Mouse (Mus musculus): Measurements from ENCODE around the gene Cd40. TPM values are rescaled to one million over a fixed set of nuclear protein-coding genes. Genes with fewer than 3 reads are reported as not detected.

Gene Cd40
- polyA plus RNA-seq, 1 experiment from 2014 or later = 8.1 TPM

DNA sequence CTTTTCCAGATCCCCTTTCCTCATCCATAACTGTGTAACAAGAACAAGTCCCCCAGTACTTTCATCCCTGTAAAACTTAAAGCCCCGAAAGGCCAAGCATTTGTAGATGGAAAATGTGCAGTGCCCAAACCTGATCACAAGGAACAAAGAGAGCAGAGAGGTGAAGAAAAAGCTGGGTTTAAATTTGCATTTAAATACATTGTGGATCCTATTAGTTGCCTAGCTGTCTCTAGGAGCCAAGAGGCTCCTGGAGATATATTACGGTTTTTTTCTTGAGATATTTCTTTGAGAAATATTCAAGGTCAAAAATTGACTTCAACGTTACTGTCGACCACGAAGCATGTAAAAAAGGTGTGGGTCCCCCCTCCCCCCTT lies 20.4 kb upstream of the Cd40 start:
- no peak for DNase-seq (ENCODE audit: low spot score)
- Histone ChIP-seq H3K27ac (peak overlapping the region; percentile 98), H3K4me3 (peak overlapping the region; percentile 92), H3K9me3 (no peaks in the 10 kb centered on the region), H3K4me1 (replicated peaks) (peaks cover 42% of the 10 kb centered on the region), H3K27me3 (ENCODE audit: insufficient read depth, poor library complexity, severe bottlenecking) (no peaks in the 10 kb centered on the region), H3K36me3 (peaks cover 10% of the 10 kb centered on the region; the same call in 1 of the 2 replicates)
- WGBS = 26% methylated on average over 5 of the region's 5 CpGs

GRCm38 (mm10) chr2:165037415-165037814 lies 18.0 kb upstream of the Cd40 start:
- no peak overlapping the region for H3K4me3 ChIP-seq
- peaks cover 26% of the 10 kb centered on the region for H3K4me1 ChIP-seq (replicated peaks)
- WGBS = 67% methylated on average over 4 of the region's 4 CpGs
- peaks cover 16% of the 10 kb centered on the region; the same call in 1 of the 2 replicates for H3K27me3 ChIP-seq (ENCODE audit: insufficient read depth, poor library complexity, severe bottlenecking)
- DNase-seq (ENCODE audit: low spot score) = no peak
- no peak overlapping the region for H3K27ac ChIP-seq
- H3K9me3 ChIP-seq = no peaks in the 10 kb centered on the region
- no peaks in the 10 kb centered on the region for H3K36me3 ChIP-seq

GRCm38 (mm10) chr2:165042126-165042525 lies 13.3 kb upstream of the Cd40 start:
- no peaks in the 10 kb centered on the region for H3K36me3 ChIP-seq

GRCm38 (mm10) chr2:165043090-165043636 lies 12.3 kb upstream of the Cd40 start:
- H3K4me1 ChIP-seq (replicated peaks) = peaks cover 24% of the 10 kb centered on the region
- peaks cover 16% of the 10 kb centered on the region; the same call in 1 of the 2 replicates for H3K27me3 ChIP-seq (ENCODE audit: insufficient read depth, poor library complexity, severe bottlenecking)
- H3K36me3 ChIP-seq = no peaks in the 10 kb centered on the region
- H3K4me3 ChIP-seq = peak overlapping the region; percentile 33
- DNase-seq (ENCODE audit: low spot score) = peak; percentile 43
- WGBS = 13% methylated on average over 17 of the region's 17 CpGs
- H3K27ac ChIP-seq = peak overlapping the region; percentile 77
- no peaks in the 10 kb centered on the region for H3K9me3 ChIP-seq

More at GRCm38 (mm10) chr2:165042126-165042525, 13.3 kb upstream of the Cd40 start:
- peaks cover 24% of the 10 kb centered on the region for H3K4me1 ChIP-seq (replicated peaks)
- no peak overlapping the region for H3K27ac ChIP-seq
- DNase-seq (ENCODE audit: low spot score) = no peak
- H3K27me3 ChIP-seq (ENCODE audit: insufficient read depth, poor library complexity, severe bottlenecking) = peaks cover 16% of the 10 kb centered on the region; the same call in 1 of the 2 replicates
- WGBS = 78% methylated on average over 5 of the region's 5 CpGs
- H3K4me3 ChIP-seq = no peak overlapping the region
- H3K9me3 ChIP-seq = no peaks in the 10 kb centered on the region

DNA sequence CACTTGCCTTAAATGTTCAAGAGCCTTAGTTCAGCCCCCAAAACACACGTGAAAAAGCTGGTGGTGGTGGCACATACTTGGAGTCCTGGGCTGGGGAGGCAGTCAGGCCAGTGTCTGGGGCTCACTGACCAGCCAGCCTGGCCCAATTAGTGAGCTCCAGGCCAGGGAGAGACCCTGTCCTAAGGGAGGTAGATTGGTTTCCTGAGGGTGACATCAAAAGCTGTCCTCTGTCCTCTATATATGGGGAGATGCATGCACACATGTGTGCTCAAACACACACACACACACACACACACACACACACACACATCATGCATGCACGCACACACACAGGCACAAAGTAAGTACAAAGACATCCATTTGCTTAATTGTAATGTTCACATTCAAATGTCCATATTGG lies 11.7 kb upstream of the Cd40 start:
- Histone ChIP-seq H3K27ac (peak overlapping the region; percentile 77), H3K4me3 (peak overlapping the region; percentile 33; the same call in 1 of the 2 replicates), H3K27me3 (ENCODE audit: insufficient read depth, poor library complexity, severe bottlenecking) (peaks cover 16% of the 10 kb centered on the region; the same call in 1 of the 2 replicates), H3K4me1 (replicated peaks) (peaks cover 25% of the 10 kb centered on the region), H3K36me3 (no peaks in the 10 kb centered on the region), H3K9me3 (no peaks in the 10 kb centered on the region)
- 58% methylated on average over 2 of the region's 2 CpGs for WGBS
- DNase-seq (ENCODE audit: low spot score) = no peak

GRCm38 (mm10) chr2:165049044-165049443 lies 6.4 kb upstream of the Cd40 start:
- Histone ChIP-seq H3K27me3 (ENCODE audit: insufficient read depth, poor library complexity, severe bottlenecking) (no peaks in the 10 kb centered on the region), H3K36me3 (no peaks in the 10 kb centered on the region), H3K4me1 (replicated peaks) (peaks cover 32% of the 10 kb centered on the region), H3K9me3 (peaks cover 6% of the 10 kb centered on the region; the same call in 1 of the 2 replicates), H3K27ac (peak overlapping the region; percentile 41), H3K4me3 (no peak overlapping the region)
- DNase-seq (ENCODE audit: low spot score) = no peak
- 47% methylated on average over 5 of the region's 5 CpGs for WGBS

- 81% methylated on average over 18 of the region's 18 CpGs for WGBS
- Histone ChIP-seq H3K4me3 (no peak overlapping the region), H3K27me3 (ENCODE audit: insufficient read depth, poor library complexity, severe bottlenecking) (peaks cover 5% of the 10 kb centered on the region), H3K36me3 (no peaks in the 10 kb centered on the region), H3K4me1 (replicated peaks) (peaks cover 36% of the 10 kb centered on the region), H3K27ac (peak overlapping the region; percentile 23), H3K9me3 (peaks cover 7% of the 10 kb centered on the region; the same call in 1 of the 2 replicates)
- no peak for DNase-seq (ENCODE audit: low spot score)
Measured at GRCm38 (mm10) chr2:165050826-165051548, 4.4 kb upstream of the Cd40 start.

GRCm38 (mm10) chr2:165051566-165051965 lies 3.9 kb upstream of the Cd40 start:
- Histone ChIP-seq H3K36me3 (no peaks in the 10 kb centered on the region), H3K4me1 (replicated peaks) (peaks cover 42% of the 10 kb centered on the region), H3K9me3 (peaks cover 7% of the 10 kb centered on the region; the same call in 1 of the 2 replicates), H3K4me3 (no peak overlapping the region), H3K27ac (no peak overlapping the region; the same call in 1 of the 2 replicates), H3K27me3 (ENCODE audit: insufficient read depth, poor library complexity, severe bottlenecking) (peaks cover 11% of the 10 kb centered on the region)
- no peak for DNase-seq (ENCODE audit: low spot score)
- WGBS = 57% methylated on average over 11 of the region's 11 CpGs

GRCm38 (mm10) chr2:165055905-165056304 lies 478 bp downstream of the Cd40 start:
- Histone ChIP-seq H3K27ac (peak overlapping the region; percentile 81), H3K4me1 (replicated peaks) (peaks cover 45% of the 10 kb centered on the region), H3K9me3 (peaks cover 7% of the 10 kb centered on the region; the same call in 1 of the 2 replicates), H3K36me3 (no peaks in the 10 kb centered on the region), H3K4me3 (peak overlapping the region; percentile 49), H3K27me3 (ENCODE audit: insufficient read depth, poor library complexity, severe bottlenecking) (peaks cover 24% of the 10 kb centered on the region)
- 9% methylated on average over 7 of the region's 7 CpGs for WGBS
- peak; percentile 31 for DNase-seq (ENCODE audit: low spot score)

- H3K27me3 ChIP-seq (ENCODE audit: insufficient read depth, poor library complexity, severe bottlenecking) = peaks cover 24% of the 10 kb centered on the region
- peak overlapping the region; percentile 49; the same call in 1 of the 2 replicates for H3K4me3 ChIP-seq
- DNase-seq (ENCODE audit: low spot score) = no peak
- peaks cover 40% of the 10 kb centered on the region for H3K4me1 ChIP-seq (replicated peaks)
- WGBS = 81% methylated on average over 14 of the region's 14 CpGs
- no peaks in the 10 kb centered on the region for H3K36me3 ChIP-seq
- peaks cover 7% of the 10 kb centered on the region; the same call in 1 of the 2 replicates for H3K9me3 ChIP-seq
- 0 out of 2 replicates have a peak overlapping the region, but pooled peaks have one; percentile 16 for H3K27ac ChIP-seq
Measured at GRCm38 (mm10) chr2:165056377-165057085, 1.1 kb downstream of the Cd40 start.

- Histone ChIP-seq H3K27ac (no peak overlapping the region), H3K4me3 (no peak overlapping the region), H3K36me3 (no peaks in the 10 kb centered on the region), H3K9me3 (no peaks in the 10 kb centered on the region), H3K27me3 (ENCODE audit: insufficient read depth, poor library complexity, severe bottlenecking) (peaks cover 24% of the 10 kb centered on the region), H3K4me1 (replicated peaks) (peaks cover 30% of the 10 kb centered on the region)
- DNase-seq (ENCODE audit: low spot score) = no peak
- 91% methylated on average over 4 of the region's 4 CpGs for WGBS
Measured at GRCm38 (mm10) chr2:165059961-165060360, 4.5 kb downstream of the Cd40 start.

- Histone ChIP-seq H3K27ac (no peak overlapping the region), H3K27me3 (ENCODE audit: insufficient read depth, poor library complexity, severe bottlenecking) (peaks cover 14% of the 10 kb centered on the region; the same call in 1 of the 2 replicates), H3K36me3 (no peaks in the 10 kb centered on the region), H3K4me1 (replicated peaks) (peaks cover 15% of the 10 kb centered on the region), H3K9me3 (no peaks in the 10 kb centered on the region), H3K4me3 (no peak overlapping the region)
- WGBS = 88% methylated on average over 16 of the region's 16 CpGs
- no peak for DNase-seq (ENCODE audit: low spot score)
Measured at GRCm38 (mm10) chr2:165061638-165062433, 6.4 kb downstream of the Cd40 start.

Data from hindbrain, embryonic 10.5 days (tissue).